In genomic region chr14:34647870-34648475, GRCm38 (mm10) we compare ENCODE assay signal across 32 mouse cellular contexts. TPM values are rescaled to one million over a fixed set of nuclear protein-coding genes. Genes with fewer than 3 reads are reported as not detected.
"Had no signal": no experiment of that assay in that cellular context is flagged by ENCODE, and none has a peak within 500 bp of the region (broad histone marks: within the 10 kb centered on the region; RNA-seq: fewer than 3 reads in every experiment).

No protein-coding gene starts in this region.

- H3K36me3 ChIP-seq: limb, embryonic 10.5 days; limb, embryonic 13.5 days; liver, embryonic 12.5 days; liver, embryonic 15.5 days; midbrain, embryonic 10.5 days; midbrain, embryonic 13.5 days; neural tube, embryonic 13.5 days had no signal

- H3K4me2 ChIP-seq: limb, embryonic 13.5 days; liver, embryonic 12.5 days; liver, embryonic 15.5 days; midbrain, embryonic 13.5 days; neural tube, embryonic 13.5 days had no signal

- H3K9ac ChIP-seq: limb, embryonic 13.5 days; liver, embryonic 12.5 days; liver, embryonic 15.5 days; midbrain, embryonic 13.5 days; neural tube, embryonic 13.5 days had no signal

- H3K9me3 ChIP-seq: limb, embryonic 10.5 days; limb, embryonic 13.5 days; liver, embryonic 12.5 days; liver, embryonic 15.5 days; midbrain, embryonic 10.5 days; midbrain, embryonic 13.5 days; neural tube, embryonic 13.5 days had no signal

- H3K4me1 ChIP-seq: limb, embryonic 10.5 days; limb, embryonic 13.5 days; midbrain, embryonic 10.5 days; midbrain, embryonic 13.5 days; neural tube, embryonic 13.5 days had no signal

- H3K27ac ChIP-seq: limb, embryonic 10.5 days; limb, embryonic 13.5 days; liver, embryonic 12.5 days; liver, embryonic 15.5 days; macrophage; midbrain, embryonic 10.5 days; midbrain, embryonic 13.5 days; neural tube, embryonic 13.5 days; stomach, postnatal 0 days had no signal

- ATAC-seq: liver, embryonic 12.5 days; lung, postnatal 0 days; midbrain, embryonic 13.5 days; midbrain, embryonic 16.5 days had no signal

- H3K4me3 ChIP-seq: limb, embryonic 10.5 days; limb, embryonic 13.5 days; liver, embryonic 12.5 days; liver, embryonic 15.5 days; megakaryocyte, embryonic 14.5 days; midbrain, embryonic 10.5 days; midbrain, embryonic 13.5 days; myocyte; neural tube, embryonic 13.5 days had no signal

- H3K27me3 ChIP-seq: limb, embryonic 13.5 days; liver, embryonic 12.5 days; liver, embryonic 15.5 days; midbrain, embryonic 13.5 days; neural tube, embryonic 13.5 days had no signal

- DNase-seq: kidney, adult 9 months; kidney, postnatal 14 days; kidney, postnatal 4 days; layer of hippocampus, adult 9-11 months; liver; lung, adult 2 months; retina, postnatal 1 day; right cerebral cortex, postnatal 25 days; spleen, adult 18-20 months; thymus, adult 2 months; thymus, postnatal 36 days had no signal

RNA-seq across cellular contexts. Expression of gene Opn4, which starts 48.0 kb away (rescaled TPM):
- total RNA-seq: layer of hippocampus, adult 18-20 months; layer of hippocampus, postnatal 25 days; left cerebral cortex, adult 18-20 months; left cerebral cortex, postnatal 25 days; monocyte, adult 5-6 weeks; neutrophil, adult 5-6 weeks had no signal
- polyA plus RNA-seq: limb, embryonic 10.5 days; limb, embryonic 13.5 days; liver, embryonic 12.5 days; liver, embryonic 15.5 days; lung, adult 2 months; macrophage; midbrain, embryonic 16.5 days; neural tube, embryonic 13.5 days; stomach, embryonic 14.5 days; stomach, postnatal 0 days; urinary bladder, adult 2 months had no signal

RNA-seq across cellular contexts. Expression of gene Ldb3, which starts 59.5 kb away (rescaled TPM):
- total RNA-seq: monocyte, adult 5-6 weeks; neutrophil, adult 5-6 weeks had no signal
- polyA plus RNA-seq: macrophage had no signal
